Mouse (Mus musculus) G1E (cell line): ENCODE data around the gene Krtap16-1.

Experiments used
- CTCF ChIP-seq: IDR thresholded peaks from 2 replicates; pipeline ENCODE4 v1.5.1; 2012; ENCODE audit warnings: low read depth, low read length, inconsistent platforms, mixed read lengths
- GATA1 ChIP-seq: IDR thresholded peaks from 2 replicates; pipeline ENCODE4 v1.6.1; 2012; ENCODE audit warnings: borderline replicate concordance, low read length, inconsistent platforms, mixed read lengths
- GATA2 ChIP-seq: IDR thresholded peaks from 2 replicates; pipeline ENCODE4 v1.6.1; 2012; ENCODE audit warnings: low read depth, low read length, inconsistent platforms, borderline replicate concordance
- POLR2AphosphoS5 ChIP-seq: IDR thresholded peaks from 2 replicates; pipeline ENCODE4 v1.6.1; 2012; ENCODE audit warnings: low read depth, low read length, inconsistent platforms; ENCODE audit not compliant: insufficient replicate concordance
- TAL1 ChIP-seq: conservative IDR thresholded peaks from 2 replicates; pipeline ENCODE4 v1.6.1; 2012; ENCODE audit warnings: low read depth, low read length, inconsistent platforms, mixed read lengths

DNA sequence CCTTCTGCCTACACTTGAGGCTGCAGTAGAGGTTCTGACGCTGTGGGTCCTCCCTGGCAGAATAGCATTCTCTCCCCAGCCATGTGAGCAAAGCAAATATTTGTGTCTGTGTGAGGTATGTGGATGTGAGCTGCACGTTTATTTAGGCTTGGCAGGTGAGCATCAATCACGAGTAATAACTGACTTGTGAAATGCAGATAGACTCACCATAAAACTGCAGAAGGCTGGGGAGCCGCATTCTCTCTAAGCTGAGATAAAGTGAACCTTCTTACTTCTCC lies 7.9 kb upstream of the Krtap16-1 start:
- TF ChIP-seq CTCF = no peak
- TF ChIP-seq GATA1 = no peak
- no peak for TF ChIP-seq TAL1
- no peak for TF ChIP-seq POLR2AphosphoS5
- no peak for TF ChIP-seq GATA2
